Mouse (Mus musculus): ENCODE data around the gene Otog. TPM values are rescaled to one million over a fixed set of nuclear protein-coding genes. Genes with fewer than 3 reads are reported as not detected.

Otog gene
- polyA plus RNA-seq, 1 experiment from 2014 or later, result not detected

- TF ChIP-seq EP300 (IDR thresholded peaks at IDR 0.05) (no peak), CTCF (IDR thresholded peaks at IDR 0.05) (no peak)
- ATAC-seq (no peak), DNase-seq (ENCODE audit: low spot score) (no peak)
- no peak overlapping the region for H3K4me2 ChIP-seq (replicated peaks; ENCODE audit: low read depth, low read length)
- H3K9me3 ChIP-seq (ENCODE audit: low read length), result no peaks in the 10 kb centered on the region
- H3K4me3 ChIP-seq (ENCODE audit: low read depth, low read length), result no peak overlapping the region
- WGBS, result 46% methylated on average over 4 of the region's 4 CpGs
- H3K9ac ChIP-seq (replicated peaks; ENCODE audit: low read depth), result no peak overlapping the region
- H3K27ac ChIP-seq (ENCODE audit: low read length), result no peak overlapping the region
- H3K27me3 ChIP-seq (replicated peaks; ENCODE audit: insufficient read depth, low read length), result 0 out of 2 replicates have a peak, but pooled peaks cover 12% of the 10 kb centered on the region
- no peaks in the 10 kb centered on the region for H3K36me3 ChIP-seq (ENCODE audit: insufficient read depth, low read length)
- no peaks in the 10 kb centered on the region for H3K4me1 ChIP-seq (ENCODE audit: insufficient read depth, low read depth, low read length)
Observed at GRCm38 (mm10) chr7:46347692-46348091, 106.9 kb downstream of the Otog start.

- Histone ChIP-seq H3K36me3 (ENCODE audit: insufficient read depth, low read length) (no peaks in the 10 kb centered on the region), H3K27me3 (replicated peaks; ENCODE audit: insufficient read depth, low read length) (0 out of 2 replicates have a peak, but pooled peaks cover 12% of the 10 kb centered on the region), H3K4me2 (replicated peaks; ENCODE audit: low read depth, low read length) (no peak overlapping the region), H3K9ac (replicated peaks; ENCODE audit: low read depth) (no peak overlapping the region), H3K9me3 (ENCODE audit: low read length) (no peaks in the 10 kb centered on the region), H3K4me1 (ENCODE audit: insufficient read depth, low read depth, low read length) (no peaks in the 10 kb centered on the region), H3K27ac (ENCODE audit: low read length) (no peak overlapping the region), H3K4me3 (ENCODE audit: low read depth, low read length) (no peak overlapping the region)
- no peak for ATAC-seq
- 1% methylated on average over 34 of the region's 36 CpGs for WGBS
- no peak for DNase-seq (ENCODE audit: low spot score)
- TF ChIP-seq CTCF (IDR thresholded peaks at IDR 0.05), result no peak
- no peak for TF ChIP-seq EP300 (IDR thresholded peaks at IDR 0.05)
Observed at GRCm38 (mm10) chr7:46348813-46349212, 108.0 kb downstream of the Otog start.

- H3K9ac ChIP-seq (replicated peaks; ENCODE audit: low read depth), result no peak overlapping the region
- H3K4me2 ChIP-seq (replicated peaks; ENCODE audit: low read depth, low read length), result no peak overlapping the region
- no peak for TF ChIP-seq EP300 (IDR thresholded peaks at IDR 0.05)
- TF ChIP-seq CTCF (IDR thresholded peaks at IDR 0.05), result no peak
- DNase-seq (ENCODE audit: low spot score) (no peak), ATAC-seq (no peak)
- 0 out of 2 replicates have a peak, but pooled peaks cover 12% of the 10 kb centered on the region for H3K27me3 ChIP-seq (replicated peaks; ENCODE audit: insufficient read depth, low read length)
- H3K9me3 ChIP-seq (ENCODE audit: low read length), result no peaks in the 10 kb centered on the region
- H3K27ac ChIP-seq (ENCODE audit: low read length), result no peak overlapping the region
- H3K36me3 ChIP-seq (ENCODE audit: insufficient read depth, low read length), result no peaks in the 10 kb centered on the region
- no peaks in the 10 kb centered on the region for H3K4me1 ChIP-seq (ENCODE audit: insufficient read depth, low read depth, low read length)
- no peak overlapping the region for H3K4me3 ChIP-seq (ENCODE audit: low read depth, low read length)
- 45% methylated on average over 9 of the region's 9 CpGs for WGBS
Observed at GRCm38 (mm10) chr7:46350119-46350702, 109.4 kb downstream of the Otog start.

DNA sequence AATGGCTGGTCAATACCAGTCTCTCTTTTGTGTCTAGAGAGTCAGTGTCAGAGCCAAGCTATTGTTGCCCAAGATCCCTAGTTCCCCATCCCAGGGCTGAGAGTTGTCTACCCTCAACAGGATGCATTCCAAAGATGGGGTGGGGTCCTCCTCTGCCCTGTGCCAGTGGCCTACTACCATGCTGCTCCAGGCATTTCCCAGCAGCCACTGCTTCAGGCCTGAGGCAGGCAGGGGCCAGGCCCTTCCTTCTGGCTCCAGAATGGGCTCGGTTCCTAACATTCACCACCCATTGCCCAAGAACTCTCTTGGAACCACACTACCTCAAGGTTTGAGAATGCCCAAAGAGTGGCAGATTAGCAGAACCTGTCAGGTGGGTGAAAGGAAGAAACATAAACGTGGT, 112.0 kb downstream of the Otog start:
- 63% methylated on average over 2 of the region's 2 CpGs for WGBS
- Histone ChIP-seq H3K4me3 (ENCODE audit: low read depth, low read length) (no peak overlapping the region), H3K9ac (replicated peaks; ENCODE audit: low read depth) (no peak overlapping the region), H3K4me2 (replicated peaks; ENCODE audit: low read depth, low read length) (no peak overlapping the region), H3K27me3 (replicated peaks; ENCODE audit: insufficient read depth, low read length) (0 out of 2 replicates have a peak, but pooled peaks cover 12% of the 10 kb centered on the region), H3K4me1 (ENCODE audit: insufficient read depth, low read depth, low read length) (no peaks in the 10 kb centered on the region), H3K9me3 (ENCODE audit: low read length) (no peaks in the 10 kb centered on the region), H3K27ac (ENCODE audit: low read length) (no peak overlapping the region), H3K36me3 (ENCODE audit: insufficient read depth, low read length) (no peaks in the 10 kb centered on the region)
- no peak for TF ChIP-seq EP300 (IDR thresholded peaks at IDR 0.05)
- TF ChIP-seq CTCF (IDR thresholded peaks at IDR 0.05), result no peak
- DNase-seq (ENCODE audit: low spot score) (no peak), ATAC-seq (no peak)

DNA sequence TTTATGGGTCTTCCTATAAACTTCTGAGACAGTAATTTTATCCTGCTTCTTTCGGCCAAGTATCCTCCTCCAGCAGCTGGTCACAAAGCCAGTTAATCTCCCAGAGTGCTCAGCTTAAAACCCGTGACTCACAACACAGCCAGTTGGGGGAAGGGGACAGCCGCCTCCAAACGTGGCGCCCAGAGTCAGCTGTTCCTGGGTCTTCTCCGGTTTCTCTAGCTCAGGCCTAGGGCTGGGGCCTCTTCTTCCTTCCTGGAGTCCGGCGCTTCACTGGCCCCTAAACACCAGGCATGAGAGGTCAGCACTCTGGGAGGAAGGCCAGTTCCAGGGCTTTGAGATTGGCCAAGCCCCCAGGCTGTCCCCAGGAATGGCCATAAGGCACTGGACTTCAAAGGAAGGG, 112.4 kb downstream of the Otog start:
- DNase-seq (ENCODE audit: low spot score) (no peak), ATAC-seq (no peak)
- Histone ChIP-seq H3K36me3 (ENCODE audit: insufficient read depth, low read length) (no peaks in the 10 kb centered on the region), H3K4me1 (ENCODE audit: insufficient read depth, low read depth, low read length) (no peaks in the 10 kb centered on the region), H3K27me3 (replicated peaks; ENCODE audit: insufficient read depth, low read length) (0 out of 2 replicates have a peak, but pooled peaks cover 12% of the 10 kb centered on the region), H3K9ac (replicated peaks; ENCODE audit: low read depth) (no peak overlapping the region), H3K4me3 (ENCODE audit: low read depth, low read length) (no peak overlapping the region), H3K27ac (ENCODE audit: low read length) (no peak overlapping the region), H3K9me3 (ENCODE audit: low read length) (no peaks in the 10 kb centered on the region), H3K4me2 (replicated peaks; ENCODE audit: low read depth, low read length) (no peak overlapping the region)
- TF ChIP-seq CTCF (IDR thresholded peaks at IDR 0.05), result no peak
- TF ChIP-seq EP300 (IDR thresholded peaks at IDR 0.05), result no peak
- 59% methylated on average over 8 of the region's 8 CpGs for WGBS

DNA sequence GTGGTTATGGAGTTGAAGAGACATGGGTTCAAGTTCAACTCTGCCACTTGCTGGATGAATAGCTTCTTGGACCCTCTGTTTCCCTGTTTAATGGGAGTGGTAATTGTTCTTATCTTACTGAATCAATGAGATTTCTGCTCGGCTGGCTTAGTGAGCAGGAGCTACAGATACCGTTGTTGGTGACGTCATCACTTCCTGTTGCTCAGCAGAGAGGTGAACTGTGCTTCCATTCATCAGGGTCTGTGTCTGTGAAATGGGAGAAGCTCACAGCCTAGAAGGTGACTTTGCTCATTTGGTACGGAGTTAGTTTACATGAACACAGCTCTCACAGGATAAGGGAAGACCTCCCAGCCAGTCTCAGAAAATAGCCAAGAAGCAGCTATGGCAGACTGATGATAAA, 113.1 kb downstream of the Otog start:
- H3K4me2 ChIP-seq (replicated peaks; ENCODE audit: low read depth, low read length), result no peak overlapping the region
- H3K27me3 ChIP-seq (replicated peaks; ENCODE audit: insufficient read depth, low read length), result 0 out of 2 replicates have a peak, but pooled peaks cover 8% of the 10 kb centered on the region
- ATAC-seq (no peak), DNase-seq (ENCODE audit: low spot score) (no peak)
- WGBS, result 18% methylated on average over 4 of the region's 4 CpGs
- no peaks in the 10 kb centered on the region for H3K9me3 ChIP-seq (ENCODE audit: low read length)
- TF ChIP-seq CTCF (IDR thresholded peaks at IDR 0.05), result no peak
- TF ChIP-seq EP300 (IDR thresholded peaks at IDR 0.05), result no peak
- no peak overlapping the region for H3K4me3 ChIP-seq (ENCODE audit: low read depth, low read length)
- H3K4me1 ChIP-seq (ENCODE audit: insufficient read depth, low read depth, low read length), result no peaks in the 10 kb centered on the region
- H3K27ac ChIP-seq (ENCODE audit: low read length), result no peak overlapping the region
- H3K36me3 ChIP-seq (ENCODE audit: insufficient read depth, low read length), result no peaks in the 10 kb centered on the region
- H3K9ac ChIP-seq (replicated peaks; ENCODE audit: low read depth), result no peak overlapping the region

Other genes with a start within 250 kb of the Otog start
- gene Abcc6, start 210.7 kb upstream of the Otog start, polyA plus RNA-seq (2015; fragmentation: Nextera tagmentation; extraction: Ambion mirVana), result 0.26 and 0.37 TPM in 2 replicates
- 17.8 and 18.5 TPM in 2 replicates for gene Nomo1, start 207.3 kb upstream of the Otog start, polyA plus RNA-seq (2015; fragmentation: Nextera tagmentation; extraction: Ambion mirVana)
- gene Kcnj11, start 140.2 kb upstream of the Otog start, polyA plus RNA-seq (2015; fragmentation: Nextera tagmentation; extraction: Ambion mirVana), result 0.44 and 0.45 TPM in 2 replicates
- 0.92 and 1.1 TPM in 2 replicates for gene Abcc8, start 61.0 kb upstream of the Otog start, polyA plus RNA-seq (2015; fragmentation: Nextera tagmentation; extraction: Ambion mirVana)
- gene Ush1c, start 2.5 kb upstream of the Otog start, polyA plus RNA-seq (2015; fragmentation: Nextera tagmentation; extraction: Ambion mirVana), result 0.13 TPM in 1 of 2 replicates, not detected in the other
- gene Myod1, start 135.5 kb downstream of the Otog start, polyA plus RNA-seq (2015; fragmentation: Nextera tagmentation; extraction: Ambion mirVana), result not detected in 2 replicates
- 0.06 and 0.07 TPM in 2 replicates for gene Kcnc1, start 155.5 kb downstream of the Otog start, polyA plus RNA-seq (2015; fragmentation: Nextera tagmentation; extraction: Ambion mirVana)